Mouse (Mus musculus): ENCODE data around the gene Slc38a7.
"Not testable (repeated sequence)": the region's sequence is repeated elsewhere in the genome, so short reads cannot be mapped to it uniquely, and the experiment has no call there.

Slc38a7 gene

GRCm38 (mm10) chr8:95848734-95849464, 4.4 kb downstream of the Slc38a7 start:
- no peak for DNase-seq

GRCm38 (mm10) chr8:95848061-95848551, 5.2 kb downstream of the Slc38a7 start:
- DNase-seq: no peak

- no peak for DNase-seq
Measured at GRCm38 (mm10) chr8:95845026-95845425, 8.3 kb downstream of the Slc38a7 start.

GRCm38 (mm10) chr8:95843968-95844367, 9.4 kb downstream of the Slc38a7 start:
- no peak for DNase-seq

GRCm38 (mm10) chr8:95841436-95841835, 11.9 kb downstream of the Slc38a7 start:
- DNase-seq: no peak

GRCm38 (mm10) chr8:95839289-95839688, 14.1 kb downstream of the Slc38a7 start:
- DNase-seq: no peak

- no peak for DNase-seq
Measured at GRCm38 (mm10) chr8:95837266-95837665, 16.1 kb downstream of the Slc38a7 start.

GRCm38 (mm10) chr8:95835891-95836290, 17.4 kb downstream of the Slc38a7 start:
- no peak for DNase-seq

- peak; percentile 31 to 54 for DNase-seq
Measured at GRCm38 (mm10) chr8:95833435-95833984, 19.8 kb downstream of the Slc38a7 start.

GRCm38 (mm10) chr8:95832603-95833434, 20.5 kb downstream of the Slc38a7 start:
- peak; percentile 90 to 91 for DNase-seq

- DNase-seq: no peak
Measured at GRCm38 (mm10) chr8:95830144-95830543, 23.2 kb downstream of the Slc38a7 start.

- DNase-seq: not testable (repeated sequence)
Measured at GRCm38 (mm10) chr8:95825162-95825561, 28.2 kb downstream of the Slc38a7 start, which contains the start of gene Sap18b. Gene Sap18b (plus strand): TSS chr8:95825346.

- no peak for DNase-seq
Measured at GRCm38 (mm10) chr8:95822699-95823098, 30.6 kb downstream of the Slc38a7 start.

GRCm38 (mm10) chr8:95822096-95822495, 31.2 kb downstream of the Slc38a7 start:
- DNase-seq: no peak

- no peak for DNase-seq
Measured at GRCm38 (mm10) chr8:95821266-95821665, 32.1 kb downstream of the Slc38a7 start.

GRCm38 (mm10) chr8:95818211-95818610, 35.1 kb downstream of the Slc38a7 start:
- DNase-seq: no peak

- no peak for DNase-seq
Measured at GRCm38 (mm10) chr8:95817597-95817996, 35.7 kb downstream of the Slc38a7 start.

- no peak for DNase-seq
Measured at GRCm38 (mm10) chr8:95816044-95816708, 37.2 kb downstream of the Slc38a7 start.

- no peak for DNase-seq
Measured at GRCm38 (mm10) chr8:95810184-95810591, 43.2 kb downstream of the Slc38a7 start.

- DNase-seq: no peak
Measured at GRCm38 (mm10) chr8:95809116-95809515, 44.2 kb downstream of the Slc38a7 start.

- DNase-seq: no peak
Measured at GRCm38 (mm10) chr8:95808631-95809030, 44.7 kb downstream of the Slc38a7 start.

GRCm38 (mm10) chr8:95807861-95808260, 45.5 kb downstream of the Slc38a7 start:
- DNase-seq: peak; percentile 92 to 96

GRCm38 (mm10) chr8:95807331-95807843, 46.0 kb downstream of the Slc38a7 start, which contains the start of gene Cnot1:
Gene Cnot1 (minus strand): TSS chr8:95807464.
- peak; percentile 95 to 97 for DNase-seq
